Mouse (Mus musculus): Measurements from ENCODE around the gene Zrsr1. TPM values are rescaled to one million over a fixed set of nuclear protein-coding genes. Genes with fewer than 3 reads are reported as not detected.
A peak's percentile ranks its signal among the peaks of the same experiment; 100 is the strongest.

The Zrsr1 gene
- polyA plus RNA-seq, 1 experiment from 2014 or later: 6.1 TPM

DNA sequence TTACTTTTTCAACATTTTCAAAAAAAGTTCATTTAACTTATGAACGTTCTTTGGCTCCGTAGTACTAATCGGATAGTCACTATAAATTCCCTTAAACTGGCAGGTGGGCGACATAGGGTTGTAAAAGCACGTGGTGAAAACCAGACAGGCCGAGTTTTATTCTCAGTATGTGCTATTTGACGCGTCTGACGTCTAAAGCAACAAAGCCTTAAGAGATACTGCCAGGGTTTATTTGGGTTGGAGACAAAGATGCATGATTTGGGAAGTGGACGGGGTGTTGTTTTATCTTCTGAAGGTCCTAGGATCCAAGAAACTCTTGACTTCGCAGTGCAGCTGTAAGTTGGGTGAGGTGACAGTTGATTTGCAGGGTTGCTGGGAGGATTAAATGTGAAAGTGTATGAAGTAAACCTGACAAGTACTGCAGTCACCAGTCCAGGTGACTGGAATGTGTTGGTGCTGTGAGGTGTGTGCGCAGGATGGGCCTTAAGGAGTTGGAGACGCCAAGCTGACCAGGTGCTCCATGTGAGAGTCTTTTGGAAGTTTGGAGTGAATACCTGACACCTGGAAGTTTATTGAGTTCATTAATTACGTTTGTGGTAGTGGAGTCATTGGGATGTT lies 19.5 kb downstream of the Zrsr1 start:
- peaks cover 8% of the 10 kb centered on the region; the same call in 1 of the 2 replicates for H3K36me3 ChIP-seq (ENCODE audit: control insufficient read depth, insufficient read depth, low read length)
- ATAC-seq: no peak

DNA sequence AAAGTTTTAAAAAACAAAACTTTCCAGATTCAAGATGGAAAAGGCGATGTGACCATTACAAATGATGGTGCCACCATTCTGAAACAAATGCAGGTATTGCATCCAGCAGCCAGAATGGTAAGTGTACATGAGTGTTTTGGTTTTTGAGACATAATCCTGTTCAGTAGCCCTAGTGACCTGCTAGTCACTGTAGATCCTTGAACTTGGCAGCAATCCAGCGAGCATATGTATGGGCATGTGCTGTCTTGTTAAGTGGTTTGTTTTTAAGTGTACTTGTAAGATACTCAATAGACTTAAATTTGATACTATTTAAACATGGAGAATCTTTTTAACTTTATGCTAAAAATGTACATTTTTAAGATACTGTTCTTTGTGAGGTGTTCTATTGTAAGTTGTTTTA lies 22.5 kb downstream of the Zrsr1 start:
- no peak for ATAC-seq
- no peaks in the 10 kb centered on the region for H3K27me3 ChIP-seq (ENCODE audit: control insufficient read depth, insufficient read depth, low read depth, low read length)
- H3K9me3 ChIP-seq (replicated peaks; ENCODE audit: control insufficient read depth, low read length, poor library complexity, severe bottlenecking): no peaks in the 10 kb centered on the region
- H3K27ac ChIP-seq (ENCODE audit: low read length): no peak overlapping the region
- WGBS: 93% methylated on average over 2 of the region's 2 CpGs
- H3K4me1 ChIP-seq (ENCODE audit: control insufficient read depth, insufficient read depth, low read length): peaks cover 16% of the 10 kb centered on the region
- H3K4me3 ChIP-seq (ENCODE audit: low read depth, low read length): no peak overlapping the region
- no peak overlapping the region for H3K9ac ChIP-seq (ENCODE audit: low read depth, low read length)
- no peak overlapping the region for H3K4me2 ChIP-seq (ENCODE audit: low read length)
- peaks cover 24% of the 10 kb centered on the region for H3K36me3 ChIP-seq (ENCODE audit: control insufficient read depth, insufficient read depth, low read length)

More for the DNA sequence above, 19.5 kb downstream of the Zrsr1 start:
- Histone ChIP-seq H3K9ac (ENCODE audit: low read depth, low read length) (peak overlapping the region; percentile 92), H3K4me3 (ENCODE audit: low read depth, low read length) (peak overlapping the region; percentile 79), H3K27ac (ENCODE audit: low read length) (no peak overlapping the region), H3K27me3 (ENCODE audit: control insufficient read depth, insufficient read depth, low read depth, low read length) (no peaks in the 10 kb centered on the region), H3K4me1 (ENCODE audit: control insufficient read depth, insufficient read depth, low read length) (peaks cover 16% of the 10 kb centered on the region), H3K4me2 (ENCODE audit: low read length) (peak overlapping the region; percentile 97), H3K9me3 (replicated peaks; ENCODE audit: control insufficient read depth, low read length, poor library complexity, severe bottlenecking) (no peaks in the 10 kb centered on the region)
- WGBS: 11% methylated on average over 14 of the region's 14 CpGs

DNA sequence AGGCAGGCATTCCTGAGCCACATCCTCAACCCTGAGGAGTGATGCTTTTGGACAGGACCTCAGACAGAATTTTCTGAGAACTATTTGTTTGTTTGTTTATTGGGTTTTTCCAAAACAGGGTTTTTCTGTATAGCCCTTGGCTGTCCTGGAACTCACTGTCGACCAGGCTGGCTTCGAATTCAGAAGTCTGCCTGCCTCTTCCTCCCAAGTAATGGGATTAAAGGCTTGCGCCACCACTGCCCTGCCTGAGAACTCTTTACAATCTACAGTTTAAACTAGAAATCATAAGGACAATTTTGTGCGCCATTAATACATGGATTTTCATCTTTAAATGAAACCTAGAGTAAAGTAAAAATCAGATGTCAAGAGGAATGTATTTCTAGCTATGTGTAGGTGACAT lies 23.7 kb downstream of the Zrsr1 start:
- Histone ChIP-seq H3K27me3 (ENCODE audit: control insufficient read depth, insufficient read depth, low read depth, low read length) (no peaks in the 10 kb centered on the region), H3K4me3 (ENCODE audit: low read depth, low read length) (no peak overlapping the region), H3K9ac (ENCODE audit: low read depth, low read length) (no peak overlapping the region), H3K4me1 (ENCODE audit: control insufficient read depth, insufficient read depth, low read length) (peaks cover 14% of the 10 kb centered on the region), H3K4me2 (ENCODE audit: low read length) (no peak overlapping the region), H3K36me3 (ENCODE audit: control insufficient read depth, insufficient read depth, low read length) (peaks cover 36% of the 10 kb centered on the region), H3K27ac (ENCODE audit: low read length) (no peak overlapping the region), H3K9me3 (replicated peaks; ENCODE audit: control insufficient read depth, low read length, poor library complexity, severe bottlenecking) (no peaks in the 10 kb centered on the region)
- no peak for ATAC-seq
- 95% methylated on average over 4 of the region's 4 CpGs for WGBS

DNA sequence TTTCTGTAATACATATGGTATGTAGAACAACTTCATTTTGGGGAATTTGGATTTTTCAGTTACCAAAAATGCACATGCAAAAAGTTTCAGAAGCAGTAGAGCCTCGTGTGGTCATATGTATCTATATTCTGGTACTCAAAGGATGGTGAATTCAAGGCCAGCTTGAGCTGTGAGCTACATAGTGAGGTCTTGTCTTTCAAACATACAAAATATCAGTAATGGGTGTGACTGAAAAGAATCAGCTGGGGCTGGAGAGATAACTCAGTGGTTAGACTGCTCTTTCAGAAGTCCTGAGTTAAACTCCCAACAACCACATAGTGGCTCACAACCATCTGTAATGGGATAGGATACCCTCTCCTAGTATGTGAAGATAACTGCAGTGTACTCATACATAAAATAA lies 26.5 kb downstream of the Zrsr1 start:
- WGBS: 88% methylated on average over 1 of the region's 1 CpGs
- Histone ChIP-seq H3K4me1 (ENCODE audit: control insufficient read depth, insufficient read depth, low read length) (no peaks in the 10 kb centered on the region), H3K4me3 (ENCODE audit: low read depth, low read length) (no peak overlapping the region), H3K4me2 (ENCODE audit: low read length) (no peak overlapping the region), H3K27ac (ENCODE audit: low read length) (no peak overlapping the region), H3K36me3 (ENCODE audit: control insufficient read depth, insufficient read depth, low read length) (peaks cover 54% of the 10 kb centered on the region), H3K27me3 (ENCODE audit: control insufficient read depth, insufficient read depth, low read depth, low read length) (no peaks in the 10 kb centered on the region), H3K9me3 (replicated peaks; ENCODE audit: control insufficient read depth, low read length, poor library complexity, severe bottlenecking) (no peaks in the 10 kb centered on the region), H3K9ac (ENCODE audit: low read depth, low read length) (no peak overlapping the region)
- no peak for ATAC-seq

DNA sequence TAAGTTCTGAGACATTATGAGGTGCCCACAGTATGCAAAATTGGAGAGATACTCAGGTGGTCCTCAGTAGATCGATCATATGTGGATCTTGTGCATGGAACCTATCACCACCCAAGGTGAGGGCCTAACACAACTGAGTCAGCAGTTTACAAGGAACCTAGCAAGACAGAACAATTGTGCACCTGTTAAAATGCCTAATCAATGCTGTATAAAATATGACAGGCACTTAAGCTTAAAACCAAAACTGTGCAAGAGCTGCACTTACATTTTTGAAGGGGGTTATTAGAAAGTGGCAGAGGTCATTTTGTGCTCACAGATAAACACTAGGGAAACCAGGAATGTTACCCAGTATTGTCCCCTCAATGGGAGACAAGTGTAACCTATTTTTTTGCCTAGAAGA lies 33.5 kb downstream of the Zrsr1 start:
- no peak for ATAC-seq
- Histone ChIP-seq H3K4me1 (ENCODE audit: control insufficient read depth, insufficient read depth, low read length) (peaks cover 6% of the 10 kb centered on the region; the same call in 1 of the 2 replicates), H3K27ac (ENCODE audit: low read length) (no peak overlapping the region), H3K9ac (ENCODE audit: low read depth, low read length) (no peak overlapping the region), H3K36me3 (ENCODE audit: control insufficient read depth, insufficient read depth, low read length) (peaks cover 30% of the 10 kb centered on the region), H3K27me3 (ENCODE audit: control insufficient read depth, insufficient read depth, low read depth, low read length) (no peaks in the 10 kb centered on the region), H3K9me3 (replicated peaks; ENCODE audit: control insufficient read depth, low read length, poor library complexity, severe bottlenecking) (no peaks in the 10 kb centered on the region), H3K4me3 (ENCODE audit: low read depth, low read length) (no peak overlapping the region), H3K4me2 (ENCODE audit: low read length) (no peak overlapping the region)
- WGBS: 97% methylated on average over 1 of the region's 1 CpGs

DNA sequence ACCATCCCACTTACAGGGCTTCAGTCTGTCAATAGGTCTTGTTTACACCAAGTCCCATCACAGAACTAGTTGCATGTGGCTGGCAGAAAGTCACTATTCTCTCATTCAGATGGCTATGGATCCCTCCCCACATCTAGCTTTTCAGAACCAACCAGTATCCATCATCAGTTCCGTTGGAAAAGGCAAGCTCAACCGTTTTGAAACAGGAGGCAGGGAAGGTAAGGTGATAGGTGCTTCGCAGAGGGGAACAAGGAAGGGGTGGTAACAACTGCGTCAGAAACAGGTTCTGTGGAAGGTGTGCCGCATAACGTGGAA lies 35.3 kb downstream of the Zrsr1 start:
- Histone ChIP-seq H3K27ac (ENCODE audit: low read length) (peak overlapping the region; percentile 91), H3K27me3 (ENCODE audit: control insufficient read depth, insufficient read depth, low read depth, low read length) (no peaks in the 10 kb centered on the region), H3K4me2 (ENCODE audit: low read length) (peak overlapping the region; percentile 78), H3K4me3 (ENCODE audit: low read depth, low read length) (peak overlapping the region; percentile 59), H3K36me3 (ENCODE audit: control insufficient read depth, insufficient read depth, low read length) (peaks cover 17% of the 10 kb centered on the region), H3K9me3 (replicated peaks; ENCODE audit: control insufficient read depth, low read length, poor library complexity, severe bottlenecking) (no peaks in the 10 kb centered on the region), H3K4me1 (ENCODE audit: control insufficient read depth, insufficient read depth, low read length) (peaks cover 6% of the 10 kb centered on the region; the same call in 1 of the 2 replicates), H3K9ac (ENCODE audit: low read depth, low read length) (peak overlapping the region; percentile 62)
- peak; percentile 59 for ATAC-seq
- 4% methylated on average over 6 of the region's 6 CpGs for WGBS

DNA sequence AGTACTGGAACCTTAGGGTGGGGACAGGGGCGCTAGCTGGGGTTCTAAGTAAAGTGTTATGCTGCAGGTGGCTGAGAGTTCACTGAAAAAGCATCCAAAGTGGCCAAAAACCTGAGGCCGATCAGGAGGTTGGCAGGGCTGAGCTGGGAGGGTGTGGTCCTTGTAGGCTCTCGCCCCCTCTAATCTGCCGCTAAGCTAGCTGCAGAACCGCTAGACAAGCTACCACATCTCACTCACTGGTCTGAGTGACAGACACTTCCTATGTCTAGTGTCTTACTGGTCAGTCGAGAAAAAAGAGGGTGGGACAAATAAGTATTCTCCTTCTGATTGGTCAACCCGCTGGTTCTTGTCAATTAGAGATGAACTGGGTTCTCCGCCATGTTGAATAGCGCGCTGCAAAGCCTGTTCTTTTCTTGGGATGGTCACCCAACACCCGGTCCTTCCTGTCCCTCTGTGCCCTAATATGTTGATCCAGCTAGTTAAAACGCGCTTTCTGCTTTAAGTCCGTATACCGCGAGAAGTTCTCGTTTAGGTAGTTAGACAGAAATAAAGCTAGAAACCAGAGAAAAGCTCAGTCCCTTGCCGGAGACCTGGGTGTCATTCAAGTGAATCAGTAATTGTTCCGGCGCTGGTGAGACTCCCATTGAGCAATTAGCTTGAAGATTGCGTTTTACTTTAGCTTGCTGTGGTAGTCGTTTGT lies 35.8 kb downstream of the Zrsr1 start, which contains the start of gene Fam161a:
Gene Fam161a (plus strand): TSS at position 51 of the 700 bp plus-strand sequence.
- under 1% methylated on average over 22 of the region's 22 CpGs for WGBS
- peak; percentile 97 for ATAC-seq
- Histone ChIP-seq H3K4me1 (ENCODE audit: control insufficient read depth, insufficient read depth, low read length) (peaks cover 6% of the 10 kb centered on the region; the same call in 1 of the 2 replicates), H3K4me2 (ENCODE audit: low read length) (peak within 1 kb of the TSS; percentile 78), H3K27ac (ENCODE audit: low read length) (peak within 1 kb of the TSS; percentile 91), H3K36me3 (ENCODE audit: control insufficient read depth, insufficient read depth, low read length) (peaks cover 12% of the 10 kb centered on the region), H3K9me3 (replicated peaks; ENCODE audit: control insufficient read depth, low read length, poor library complexity, severe bottlenecking) (no peaks in the 10 kb centered on the region), H3K27me3 (ENCODE audit: control insufficient read depth, insufficient read depth, low read depth, low read length) (no peaks in the 10 kb centered on the region), H3K4me3 (ENCODE audit: low read depth, low read length) (peak within 1 kb of the TSS; percentile 59), H3K9ac (ENCODE audit: low read depth, low read length) (peak within 1 kb of the TSS; percentile 75)

DNA sequence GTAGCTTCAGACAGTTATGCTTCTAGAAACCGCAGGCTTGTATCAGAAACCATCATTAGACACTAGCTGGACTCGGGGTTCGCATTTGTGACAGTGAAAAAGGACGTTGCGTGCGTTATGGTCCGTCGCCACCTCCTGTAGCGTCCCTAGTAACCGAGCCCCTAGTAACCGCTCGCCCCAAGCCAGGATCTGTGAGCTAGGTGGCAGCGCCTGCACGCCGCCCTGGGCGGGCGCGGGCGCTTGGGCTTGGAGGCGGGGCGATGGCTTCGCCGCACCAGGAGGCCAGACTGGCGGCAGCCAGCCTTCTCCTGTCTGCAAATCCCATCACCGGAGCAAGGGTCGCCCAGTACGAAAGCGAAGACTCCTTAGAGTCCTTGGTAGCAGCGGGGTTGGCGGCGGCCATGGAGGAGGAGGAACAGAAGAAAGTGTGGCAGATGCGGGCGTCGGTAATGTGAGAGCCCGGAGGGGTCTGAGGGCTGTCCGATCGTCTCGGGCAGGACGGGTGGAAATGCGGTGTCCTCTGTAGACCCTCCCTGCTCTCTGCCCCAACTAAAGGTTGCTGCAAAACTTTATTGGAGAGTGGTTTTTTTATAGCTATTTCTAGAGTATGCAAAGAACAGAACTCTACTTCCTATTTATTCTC lies 36.5 kb downstream of the Zrsr1 start:
- Histone ChIP-seq H3K27me3 (ENCODE audit: control insufficient read depth, insufficient read depth, low read depth, low read length) (no peaks in the 10 kb centered on the region), H3K27ac (ENCODE audit: low read length) (peak overlapping the region; percentile 91), H3K9ac (ENCODE audit: low read depth, low read length) (peak overlapping the region; percentile 75), H3K36me3 (ENCODE audit: control insufficient read depth, insufficient read depth, low read length) (peaks cover 10% of the 10 kb centered on the region), H3K4me2 (ENCODE audit: low read length) (peak overlapping the region; percentile 78), H3K4me3 (ENCODE audit: low read depth, low read length) (peak overlapping the region; percentile 59), H3K4me1 (ENCODE audit: control insufficient read depth, insufficient read depth, low read length) (peaks cover 6% of the 10 kb centered on the region; the same call in 1 of the 2 replicates), H3K9me3 (replicated peaks; ENCODE audit: control insufficient read depth, low read length, poor library complexity, severe bottlenecking) (no peaks in the 10 kb centered on the region)
- WGBS: under 1% methylated on average over 40 of the region's 40 CpGs
- peak; percentile 98 for ATAC-seq

DNA sequence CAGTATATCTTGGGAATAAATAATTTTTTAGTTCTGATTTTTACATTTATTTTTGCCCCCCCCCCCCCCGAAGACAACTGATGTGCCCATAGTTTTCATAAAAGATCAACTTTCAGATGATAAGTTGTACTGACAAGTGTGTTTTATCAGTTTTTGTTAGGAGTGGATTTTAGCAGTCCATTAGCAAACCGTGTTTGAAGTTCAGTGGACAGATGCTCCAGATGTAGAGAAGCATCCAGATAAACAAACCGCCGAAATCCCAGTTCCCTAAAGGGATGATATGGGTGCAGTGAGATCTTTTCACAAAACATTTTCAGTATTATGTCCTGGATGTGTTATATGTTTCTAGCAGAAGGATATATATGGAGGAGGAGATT lies 37.0 kb downstream of the Zrsr1 start:
- Histone ChIP-seq H3K9me3 (replicated peaks; ENCODE audit: control insufficient read depth, low read length, poor library complexity, severe bottlenecking) (no peaks in the 10 kb centered on the region), H3K27ac (ENCODE audit: low read length) (no peak overlapping the region; the same call in 1 of the 2 replicates), H3K9ac (ENCODE audit: low read depth, low read length) (peak overlapping the region; percentile 75), H3K36me3 (ENCODE audit: control insufficient read depth, insufficient read depth, low read length) (peaks cover 7% of the 10 kb centered on the region), H3K4me3 (ENCODE audit: low read depth, low read length) (peak overlapping the region; percentile 59), H3K4me2 (ENCODE audit: low read length) (peak overlapping the region; percentile 78), H3K27me3 (ENCODE audit: control insufficient read depth, insufficient read depth, low read depth, low read length) (no peaks in the 10 kb centered on the region), H3K4me1 (ENCODE audit: control insufficient read depth, insufficient read depth, low read length) (peaks cover 6% of the 10 kb centered on the region; the same call in 1 of the 2 replicates)
- no peak for ATAC-seq
- WGBS: 36% methylated on average over 4 of the region's 4 CpGs
